In the genomic region with DNA sequence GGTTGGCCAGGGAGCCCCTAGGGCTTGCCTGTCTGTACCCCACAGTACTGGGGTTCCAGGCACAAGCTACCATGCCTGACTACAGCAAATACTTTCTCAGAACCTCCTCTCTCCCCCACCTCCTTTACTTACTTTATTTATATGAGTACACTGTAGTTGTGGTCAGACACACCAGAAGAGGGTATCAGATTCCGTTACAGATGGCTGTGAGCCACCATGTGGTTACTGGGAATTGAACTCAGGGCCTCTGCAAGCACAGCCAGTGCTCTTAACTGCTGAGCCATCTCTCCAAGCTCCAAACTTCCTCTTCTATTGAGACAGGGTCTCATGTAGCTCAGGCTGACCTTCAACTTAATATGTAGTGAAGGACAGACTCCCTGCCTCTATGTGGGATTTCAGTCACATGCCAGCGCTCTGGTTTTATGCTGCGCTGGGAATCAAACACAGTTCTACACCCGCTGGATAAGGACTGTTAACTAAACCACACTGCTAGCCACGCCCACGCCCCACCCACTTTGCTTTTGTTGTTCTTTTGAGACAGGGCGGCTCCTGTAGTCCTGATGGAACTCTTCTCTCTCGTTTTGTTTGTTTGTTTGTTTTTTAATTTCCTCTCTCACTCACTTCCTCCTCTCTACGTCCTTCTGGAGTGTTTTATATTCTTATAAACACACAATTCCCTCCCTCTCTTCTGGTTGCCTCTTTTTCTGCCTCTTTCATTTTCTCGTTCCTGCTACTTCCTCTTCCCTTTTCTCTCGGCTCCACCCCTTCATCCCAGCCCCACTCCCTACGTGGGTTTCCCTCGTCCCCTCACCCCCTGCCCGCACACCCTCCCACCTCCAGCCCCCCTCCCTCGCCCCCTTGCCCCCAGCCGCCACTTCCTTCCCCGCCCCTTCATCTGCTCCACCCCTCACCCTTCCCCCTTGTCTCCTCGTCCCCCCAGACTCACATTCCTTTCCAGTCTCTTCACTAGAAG, we compare ENCODE assay signal across 7 mouse cellular contexts. TPM values are rescaled to one million over a fixed set of nuclear protein-coding genes. Genes with fewer than 3 reads are reported as not detected.
DNase-seq lines count a peak whose midpoint lies in the region; ATAC-seq and TF ChIP-seq lines count a peak whose summit lies in the region.

No protein-coding gene starts in this region.

- 2% methylated on average over 18 of the region's 18 CpGs for WGBS in forebrain, embryonic 14.5 days
- 2% methylated on average over 18 of the region's 18 CpGs for WGBS in hindbrain, embryonic 12.5 days
- 2% methylated on average over 16 of the region's 18 CpGs for WGBS in limb, embryonic 15.5 days
- 3% methylated on average over 18 of the region's 18 CpGs for WGBS in midbrain, embryonic 14.5 days

- peak; percentile 58 to 72 for DNase-seq in adrenal gland, adult 18-20 months (ENCODE audit: low spot score in 2 of 2)
- DNase-seq in forebrain, embryonic 14.5 days (ENCODE audit: low spot score): peak; percentile 71
- peak; percentile 67 for DNase-seq in midbrain, embryonic 14.5 days
- peak; percentile 85 for DNase-seq in thymus, postnatal 0 days (ENCODE audit: low spot score)

- H3K9me3 ChIP-seq in E14TG2a.4 (ENCODE audit: low read length): no peaks in the 10 kb centered on the region
- H3K9me3 ChIP-seq in forebrain, embryonic 14.5 days (replicated peaks; ENCODE audit: control insufficient read depth, low read length): no peaks in the 10 kb centered on the region
- no peaks in the 10 kb centered on the region for H3K9me3 ChIP-seq in hindbrain, embryonic 12.5 days (replicated peaks)
- H3K9me3 ChIP-seq in limb, embryonic 15.5 days: no peaks in the 10 kb centered on the region
- no peaks in the 10 kb centered on the region for H3K9me3 ChIP-seq in midbrain, embryonic 14.5 days (ENCODE audit: control insufficient read depth, low read length)

- ATAC-seq in forebrain, embryonic 14.5 days: peak; percentile 61
- peak; percentile 11; the same call in 1 of the 2 replicates for ATAC-seq in hindbrain, embryonic 12.5 days (ENCODE audit: low FRiP score)
- ATAC-seq in limb, embryonic 15.5 days (ENCODE audit: insufficient number of reproducible peaks, low FRiP score, low TSS enrichment, low read depth): peak; percentile 53; the same call in 1 of the 2 replicates
- no peak; the same call in 1 of the 2 replicates for ATAC-seq in midbrain, embryonic 14.5 days (ENCODE audit: low FRiP score, low TSS enrichment)

- peak overlapping the region; percentile 17; the same call in 1 of the 2 replicates for H3K27ac ChIP-seq in forebrain, embryonic 14.5 days (ENCODE audit: low read depth, low read length)
- H3K27ac ChIP-seq in hindbrain, embryonic 12.5 days: peak overlapping the region; percentile 57
- peak overlapping the region; percentile 85 for H3K27ac ChIP-seq in limb, embryonic 15.5 days
- H3K27ac ChIP-seq in midbrain, embryonic 14.5 days (replicated peaks; ENCODE audit: low read depth, low read length): peak overlapping the region; percentile 45; the same call in 1 of the 2 replicates

- TF ChIP-seq CTCF in E14TG2a.4 (conservative IDR thresholded peaks at IDR 0.05; ENCODE audit: low read length): no peak

- H3K27me3 ChIP-seq in E14TG2a.4 (ENCODE audit: insufficient read depth, low read length): peaks cover 5% of the 10 kb centered on the region; the same call in 1 of the 2 replicates
- H3K27me3 ChIP-seq in forebrain, embryonic 14.5 days (replicated peaks; ENCODE audit: control insufficient read depth, insufficient read depth, low read length): no peaks in the 10 kb centered on the region
- H3K27me3 ChIP-seq in hindbrain, embryonic 12.5 days: 0 out of 2 replicates have a peak, but pooled peaks cover 6% of the 10 kb centered on the region
- H3K27me3 ChIP-seq in limb, embryonic 15.5 days: no peaks in the 10 kb centered on the region
- H3K27me3 ChIP-seq in midbrain, embryonic 14.5 days (ENCODE audit: control insufficient read depth, insufficient read depth, low read length): no peaks in the 10 kb centered on the region

- H3K4me2 ChIP-seq in forebrain, embryonic 14.5 days (ENCODE audit: low read length): peak overlapping the region; percentile 47
- peak overlapping the region; percentile 53 for H3K4me2 ChIP-seq in hindbrain, embryonic 12.5 days (replicated peaks)
- peak overlapping the region; percentile 53 for H3K4me2 ChIP-seq in limb, embryonic 15.5 days
- peak overlapping the region; percentile 47 for H3K4me2 ChIP-seq in midbrain, embryonic 14.5 days (ENCODE audit: low read length)

- H3K4me3 ChIP-seq in E14TG2a.4 (replicated peaks; ENCODE audit: low read length): peak overlapping the region; percentile 68
- H3K4me3 ChIP-seq in forebrain, embryonic 14.5 days (ENCODE audit: low read depth, low read length): peak overlapping the region; percentile 31
- peak overlapping the region; percentile 30 for H3K4me3 ChIP-seq in hindbrain, embryonic 12.5 days
- H3K4me3 ChIP-seq in limb, embryonic 15.5 days: peak overlapping the region; percentile 42
- H3K4me3 ChIP-seq in midbrain, embryonic 14.5 days (replicated peaks; ENCODE audit: low read depth, low read length): peak overlapping the region; percentile 28

- H3K4me1 ChIP-seq in E14TG2a.4 (replicated peaks; ENCODE audit: low read depth, low read length): peaks cover 71% of the 10 kb centered on the region
- peaks cover 3% of the 10 kb centered on the region; the same call in 1 of the 2 replicates for H3K4me1 ChIP-seq in forebrain, embryonic 14.5 days (ENCODE audit: control insufficient read depth, insufficient read depth, low read length)
- peaks cover 4% of the 10 kb centered on the region for H3K4me1 ChIP-seq in hindbrain, embryonic 12.5 days
- peaks cover 9% of the 10 kb centered on the region for H3K4me1 ChIP-seq in limb, embryonic 15.5 days
- H3K4me1 ChIP-seq in midbrain, embryonic 14.5 days (ENCODE audit: control insufficient read depth, insufficient read depth, low read length): peaks cover 10% of the 10 kb centered on the region; the same call in 1 of the 2 replicates

- peak overlapping the region; percentile 51 for H3K9ac ChIP-seq in forebrain, embryonic 14.5 days (ENCODE audit: low read length)
- peak overlapping the region; percentile 50; the same call in 1 of the 2 replicates for H3K9ac ChIP-seq in hindbrain, embryonic 12.5 days
- H3K9ac ChIP-seq in limb, embryonic 15.5 days: peak overlapping the region; percentile 7; the same call in 1 of the 2 replicates
- peak overlapping the region; percentile 32; the same call in 1 of the 2 replicates for H3K9ac ChIP-seq in midbrain, embryonic 14.5 days (replicated peaks; ENCODE audit: low read length)

- H3K36me3 ChIP-seq in E14TG2a.4 (ENCODE audit: insufficient read depth, low read length): no peaks in the 10 kb centered on the region
- no peaks in the 10 kb centered on the region for H3K36me3 ChIP-seq in forebrain, embryonic 14.5 days (ENCODE audit: control insufficient read depth, insufficient read depth, low read length)
- H3K36me3 ChIP-seq in hindbrain, embryonic 12.5 days: no peaks in the 10 kb centered on the region
- H3K36me3 ChIP-seq in limb, embryonic 15.5 days: no peaks in the 10 kb centered on the region
- no peaks in the 10 kb centered on the region for H3K36me3 ChIP-seq in midbrain, embryonic 14.5 days (ENCODE audit: control insufficient read depth, insufficient read depth, low read length)

RNA-seq across cellular contexts. Expression of a gene that starts 2.3 kb away (rescaled TPM):
- total RNA-seq in adrenal gland, adult 18-20 months (2021): 1 to 10 TPM; 3.5 to 4.1 TPM
- polyA plus RNA-seq in forebrain, embryonic 14.5 days (2014; fragmentation: Nextera tagmentation; extraction: Ambion mirVana): 6.1 and 8.0 TPM in 2 replicates
- 6.1 and 6.9 TPM in 2 replicates for polyA plus RNA-seq in hindbrain, embryonic 12.5 days (2016; fragmentation: Nextera tagmentation; extraction: Ambion mirVana)
- polyA plus RNA-seq in limb, embryonic 15.5 days (2015; fragmentation: Nextera tagmentation; extraction: Ambion mirVana): 25.8 and 27.5 TPM in 2 replicates
- polyA plus RNA-seq in midbrain, embryonic 14.5 days (2014; fragmentation: Nextera tagmentation; extraction: Ambion mirVana): 3.8 and 9.0 TPM in 2 replicates
- polyA plus RNA-seq in thymus, postnatal 0 days (2015; fragmentation: Nextera tagmentation; extraction: Ambion mirVana): 35.3 and 41.8 TPM in 2 replicates

RNA-seq across cellular contexts. Expression of a gene that starts 8.3 kb away (rescaled TPM):
- 1 to 10 TPM; 2.0 to 6.5 TPM for total RNA-seq in adrenal gland, adult 18-20 months (2021)
- polyA plus RNA-seq in forebrain, embryonic 14.5 days (2014; fragmentation: Nextera tagmentation; extraction: Ambion mirVana): 0.39 TPM in 1 of 2 replicates, not detected in the other
- 0.54 and 0.81 TPM in 2 replicates for polyA plus RNA-seq in hindbrain, embryonic 12.5 days (2016; fragmentation: Nextera tagmentation; extraction: Ambion mirVana)
- 1.0 and 1.2 TPM in 2 replicates for polyA plus RNA-seq in limb, embryonic 15.5 days (2015; fragmentation: Nextera tagmentation; extraction: Ambion mirVana)
- polyA plus RNA-seq in midbrain, embryonic 14.5 days (2014; fragmentation: Nextera tagmentation; extraction: Ambion mirVana): 0.74 and 0.84 TPM in 2 replicates
- 144 and 167 TPM in 2 replicates for polyA plus RNA-seq in thymus, postnatal 0 days (2015; fragmentation: Nextera tagmentation; extraction: Ambion mirVana)

RNA-seq across cellular contexts. Expression of a gene that starts 10.1 kb away (rescaled TPM):
- 10 to 100 TPM in 1 of 2 experiments, 1 to 10 TPM in 1; 6.1 to 11.2 TPM for total RNA-seq in adrenal gland, adult 18-20 months (2021)
- polyA plus RNA-seq in forebrain, embryonic 14.5 days (2014; fragmentation: Nextera tagmentation; extraction: Ambion mirVana): 6.9 and 7.3 TPM in 2 replicates
- polyA plus RNA-seq in hindbrain, embryonic 12.5 days (2016; fragmentation: Nextera tagmentation; extraction: Ambion mirVana): 7.8 and 7.9 TPM in 2 replicates
- polyA plus RNA-seq in limb, embryonic 15.5 days (2015; fragmentation: Nextera tagmentation; extraction: Ambion mirVana): 14.6 and 18.6 TPM in 2 replicates
- polyA plus RNA-seq in midbrain, embryonic 14.5 days (2014; fragmentation: Nextera tagmentation; extraction: Ambion mirVana): 3.3 and 8.8 TPM in 2 replicates
- 45.2 and 47.2 TPM in 2 replicates for polyA plus RNA-seq in thymus, postnatal 0 days (2015; fragmentation: Nextera tagmentation; extraction: Ambion mirVana)

RNA-seq across cellular contexts. Expression of a gene that starts 15.9 kb away (rescaled TPM):
- under 1 TPM; 0.36 to 0.83 TPM for total RNA-seq in adrenal gland, adult 18-20 months (2021)
- polyA plus RNA-seq in forebrain, embryonic 14.5 days (2014; fragmentation: Nextera tagmentation; extraction: Ambion mirVana): not detected in 2 replicates
- 0.14 TPM in 1 of 2 replicates, not detected in the other for polyA plus RNA-seq in hindbrain, embryonic 12.5 days (2016; fragmentation: Nextera tagmentation; extraction: Ambion mirVana)
- polyA plus RNA-seq in limb, embryonic 15.5 days (2015; fragmentation: Nextera tagmentation; extraction: Ambion mirVana): 0.64 and 0.82 TPM in 2 replicates
- polyA plus RNA-seq in midbrain, embryonic 14.5 days (2014; fragmentation: Nextera tagmentation; extraction: Ambion mirVana): not detected in 2 replicates
- polyA plus RNA-seq in thymus, postnatal 0 days (2015; fragmentation: Nextera tagmentation; extraction: Ambion mirVana): 4.2 and 5.7 TPM in 2 replicates

RNA-seq across cellular contexts. Expression of a gene that starts 19.2 kb away (rescaled TPM):
- total RNA-seq in adrenal gland, adult 18-20 months (2021): not detected
- polyA plus RNA-seq in forebrain, embryonic 14.5 days (2014; fragmentation: Nextera tagmentation; extraction: Ambion mirVana): 0.13 and 0.21 TPM in 2 replicates
- not detected in 2 replicates for polyA plus RNA-seq in hindbrain, embryonic 12.5 days (2016; fragmentation: Nextera tagmentation; extraction: Ambion mirVana)
- polyA plus RNA-seq in limb, embryonic 15.5 days (2015; fragmentation: Nextera tagmentation; extraction: Ambion mirVana): 0.37 TPM in 1 of 2 replicates, not detected in the other
- 0.20 and 0.73 TPM in 2 replicates for polyA plus RNA-seq in midbrain, embryonic 14.5 days (2014; fragmentation: Nextera tagmentation; extraction: Ambion mirVana)
- 4.4 and 4.7 TPM in 2 replicates for polyA plus RNA-seq in thymus, postnatal 0 days (2015; fragmentation: Nextera tagmentation; extraction: Ambion mirVana)

Comparison
In these comparisons a context has a peak if more than half of its experiments do, and no peak if none do; other contexts are left out.
1. H3K27ac ChIP-seq: peak in every context shown above with its lines; median percentile 85 in limb, embryonic 15.5 days; 57 in hindbrain, embryonic 12.5 days; 45 in midbrain, embryonic 14.5 days; 17 in forebrain, embryonic 14.5 days.
2. RNA of a gene that starts 8.3 kb away (polyA plus RNA-seq): 144 to 167 TPM in thymus, postnatal 0 days; 1.0 to 1.2 TPM in limb, embryonic 15.5 days, 0.74 to 0.84 TPM in midbrain, embryonic 14.5 days, 0.54 to 0.81 TPM in hindbrain, embryonic 12.5 days and 0.39 TPM in forebrain, embryonic 14.5 days; every median in the first group is over 10 times any median in the second.
3. Peak in every context shown above with its lines, with median percentiles within 50 percentile points of each other: H3K4me3 ChIP-seq, DNase-seq, H3K4me2 ChIP-seq and H3K9ac ChIP-seq.